ENCODE assay signal across 16 mouse cellular contexts in genomic region chr2:52029426-52029825, GRCm38 (mm10). TPM values are rescaled to one million over a fixed set of nuclear protein-coding genes. Genes with fewer than 3 reads are reported as not detected.
DNase-seq lines count a peak whose midpoint lies in the region; ATAC-seq and TF ChIP-seq lines count a peak whose summit lies in the region.
"Had no signal": no experiment of that assay in that cellular context is flagged by ENCODE, and none has a peak within 500 bp of the region (broad histone marks: within the 10 kb centered on the region; RNA-seq: fewer than 3 reads in every experiment).

No protein-coding gene starts in this region.

- in situ Hi-C loops in Patski (cut with MboI; ENCODE audit: low pct_unique_long_range_greater_than_20kb), result no loop called here

- ATAC-seq in Patski, result no peak
- no peak for ATAC-seq in inflammation-experienced regulatory T-cells, adult 6 months
- ATAC-seq: forebrain, embryonic 15.5 days; intestine, embryonic 16.5 days had no signal

- TF ChIP-seq CTCF in left cerebral cortex, adult 2 months (IDR thresholded peaks at IDR 0.05), result peak; percentile 21
- TF ChIP-seq CTCF in Patski (IDR thresholded peaks at IDR 0.05), result peak; percentile 59

- no peak for DNase-seq in left cerebral cortex, adult 2 months (ENCODE audit: extremely low spot score in 1 of 2, low spot score in 2 of 2)
- no peak for DNase-seq in left cerebral cortex, adult 18-20 months (ENCODE audit: low spot score in 2 of 2)
- DNase-seq in thymus, postnatal 4 days, result peak; percentile 14
- DNase-seq in thymus, postnatal 0 days (ENCODE audit: low spot score), result no peak
- no peak for DNase-seq in Patski (ENCODE audit: low read depth, low spot score)
- no peak for DNase-seq in urinary bladder, adult 18-20 months (ENCODE audit: low spot score in 2 of 2)
- DNase-seq: adrenal gland, adult 8-10 months; cerebellum, adult 9-10 months; embryo, embryonic 11 days; gastrocnemius, postnatal 10 days; right cerebral cortex, postnatal 25 days had no signal

- POLR2A ChIA-PET in Patski (lab: Charles Lee), result no interaction called here

- intact Hi-C loops in left cerebral cortex, adult 2 months (cut with DNase I), result no loop called here

- no peak overlapping the region for H3K27ac ChIP-seq in left cerebral cortex, adult 2 months
- H3K27ac ChIP-seq: forebrain, embryonic 15.5 days; hindbrain, embryonic 10.5 days had no signal

- CTCF ChIA-PET in Patski (lab: Charles Lee), result interaction anchor here (1.4 kb wide), 1 partner anchor 13 kb away, joined by 4 read pairs; no protein-coding TSS in a partner anchor

- no peak overlapping the region for H3K4me3 ChIP-seq in left cerebral cortex, adult 2 months
- H3K4me3 ChIP-seq: forebrain, embryonic 15.5 days; heart, embryonic 12.5 days; hindbrain, embryonic 10.5 days had no signal

- H3K27me3 ChIP-seq in Patski, result peaks cover under 1% of the 10 kb centered on the region
- H3K27me3 ChIP-seq: forebrain, embryonic 15.5 days; heart, embryonic 12.5 days had no signal

RNA-seq across cellular contexts. Expression of gene Tnfaip6, which starts 8.4 kb away (rescaled TPM):
- 10 to 100 TPM in 1 of 2 experiments, 1 to 10 TPM in 1; 7.3 to 11.7 TPM for total RNA-seq in left cerebral cortex, adult 2 months (2021)
- 10 to 100 TPM in 1 of 2 experiments, 1 to 10 TPM in 1; 6.0 to 10.3 TPM for total RNA-seq in left cerebral cortex, adult 18-20 months (2021)
- polyA plus RNA-seq in thymus, postnatal 0 days (2015; fragmentation: Nextera tagmentation; extraction: Ambion mirVana), result 2.7 and 2.9 TPM in 2 replicates
- polyA plus RNA-seq in Patski (2021), result not detected
- polyA plus RNA-seq in inflammation-experienced regulatory T-cells, adult 6 months (2017; shearing (Covaris generic)), result under 1 TPM in 1 of 3 experiments, not detected in 2; 0.21 TPM

RNA-seq across cellular contexts. Expression of gene Rif1, which starts 43.2 kb away (rescaled TPM):
- 10 to 100 TPM; 25.7 to 28.5 TPM for total RNA-seq in left cerebral cortex, adult 2 months (2021)
- 10 to 100 TPM; 26.5 to 28.2 TPM for total RNA-seq in left cerebral cortex, adult 18-20 months (2021)
- 32.5 and 38.2 TPM in 2 replicates for polyA plus RNA-seq in thymus, postnatal 0 days (2015; fragmentation: Nextera tagmentation; extraction: Ambion mirVana)
- 22.8 TPM for polyA plus RNA-seq in Patski (2021)
- 10 to 100 TPM; 28.1 to 35.4 (median 32.0) TPM for polyA plus RNA-seq in inflammation-experienced regulatory T-cells, adult 6 months (2017; shearing (Covaris generic))

RNA-seq across cellular contexts. Expression of gene Nmi, which starts 56.1 kb away (rescaled TPM):
- total RNA-seq in left cerebral cortex, adult 2 months (2021), result 1 to 10 TPM; 2.5 to 3.3 TPM
- 1 to 10 TPM; 2.4 to 3.0 TPM for total RNA-seq in left cerebral cortex, adult 18-20 months (2021)
- 91.3 and 94.6 TPM in 2 replicates for polyA plus RNA-seq in thymus, postnatal 0 days (2015; fragmentation: Nextera tagmentation; extraction: Ambion mirVana)
- polyA plus RNA-seq in Patski (2021), result 19.1 TPM
- 100 to 1,000 TPM; 168 to 202 (median 175) TPM for polyA plus RNA-seq in inflammation-experienced regulatory T-cells, adult 6 months (2017; shearing (Covaris generic))
